Mouse (Mus musculus): ENCODE data around the gene Olfr805. TPM values are rescaled to one million over a fixed set of nuclear protein-coding genes. Genes with fewer than 3 reads are reported as not detected.

Olfr805 gene
- polyA plus RNA-seq (2015; fragmentation: Nextera tagmentation; extraction: Ambion mirVana): not detected in 2 replicates

DNA sequence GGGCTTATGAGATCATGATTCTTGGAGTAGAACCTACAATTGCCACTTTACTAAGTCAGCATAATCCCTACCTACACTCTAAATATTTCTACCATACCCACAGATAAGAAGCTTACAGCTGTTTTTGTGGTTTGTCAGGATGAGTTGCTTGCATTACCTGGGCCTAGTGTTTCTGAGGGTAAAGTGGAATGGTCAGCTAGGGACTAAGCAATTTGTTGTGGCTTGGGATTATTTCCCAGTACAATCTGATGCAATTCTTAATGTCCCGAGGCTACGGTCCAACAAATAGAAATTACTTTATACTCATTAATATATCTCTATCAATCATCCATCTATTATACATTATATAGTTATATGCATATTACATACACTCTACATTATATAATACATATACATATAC is at the start of gene Olfr805:
Gene Olfr805 (minus strand): TSS at position 101 of the 400 bp plus-strand sequence.

DNA sequence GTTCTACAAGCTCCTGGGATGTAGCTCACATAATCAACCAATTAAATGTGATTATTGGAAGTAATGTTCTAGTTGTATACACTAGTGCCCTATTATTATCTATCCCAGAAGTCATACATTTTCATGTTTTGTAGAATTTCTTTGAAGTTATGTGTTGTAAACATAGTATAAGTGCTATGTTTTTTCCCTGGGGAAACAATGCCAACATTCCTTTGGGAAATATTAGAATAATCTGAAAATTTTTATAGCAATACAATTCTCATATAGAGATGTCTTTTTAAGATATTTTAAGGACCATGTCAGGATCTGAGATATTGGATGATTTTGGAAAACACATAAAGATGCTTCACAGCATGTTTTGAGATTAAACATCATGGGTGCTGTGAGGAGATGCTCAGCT is 45.2 kb upstream of the Olfr805 start, which contains the start of gene Olfr809:
Gene Olfr809 (plus strand): TSS at position 301 of the 400 bp plus-strand sequence.

DNA sequence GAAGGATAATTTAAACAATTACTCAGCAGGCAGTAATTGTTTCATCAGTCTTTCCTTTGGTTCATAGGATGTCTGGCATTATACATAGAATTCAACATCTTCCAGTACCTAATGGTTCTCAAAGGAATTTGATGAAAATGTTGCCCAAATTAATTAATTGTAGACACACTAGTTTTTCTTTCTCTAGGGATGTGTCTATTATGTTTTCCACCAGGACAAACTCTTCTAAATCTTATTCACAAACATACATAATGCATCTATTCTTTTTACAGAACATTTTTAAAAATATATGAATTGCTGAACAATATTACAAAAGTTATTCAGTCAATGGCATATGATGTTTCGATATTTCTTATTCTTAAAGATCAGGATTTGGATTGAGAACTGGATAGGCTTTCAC is 36.0 kb upstream of the Olfr805 start, which contains the start of gene Olfr808:
Gene Olfr808 (plus strand): TSS at position 301 of the 400 bp plus-strand sequence.

DNA sequence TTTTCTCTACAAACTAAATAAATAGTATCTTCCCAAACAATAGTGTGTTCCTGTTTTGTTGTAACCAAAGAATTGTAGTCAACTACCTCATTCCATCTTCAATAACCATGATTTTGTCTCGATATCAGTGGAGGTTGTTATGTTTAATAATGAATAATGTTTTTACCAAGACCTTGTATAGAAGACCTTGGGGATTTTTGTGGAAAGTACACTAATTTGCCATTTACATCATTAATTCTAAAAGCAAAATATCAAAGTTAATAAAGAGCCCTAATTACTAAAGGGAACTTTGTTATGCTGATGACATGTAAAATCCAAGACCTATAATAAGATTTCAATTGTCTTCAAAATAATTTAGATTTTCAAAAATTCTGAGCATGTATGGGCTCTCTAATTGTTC is 28.5 kb upstream of the Olfr805 start, which contains the start of gene Olfr807:
Gene Olfr807 (minus strand): TSS at position 101 of the 400 bp plus-strand sequence.

DNA sequence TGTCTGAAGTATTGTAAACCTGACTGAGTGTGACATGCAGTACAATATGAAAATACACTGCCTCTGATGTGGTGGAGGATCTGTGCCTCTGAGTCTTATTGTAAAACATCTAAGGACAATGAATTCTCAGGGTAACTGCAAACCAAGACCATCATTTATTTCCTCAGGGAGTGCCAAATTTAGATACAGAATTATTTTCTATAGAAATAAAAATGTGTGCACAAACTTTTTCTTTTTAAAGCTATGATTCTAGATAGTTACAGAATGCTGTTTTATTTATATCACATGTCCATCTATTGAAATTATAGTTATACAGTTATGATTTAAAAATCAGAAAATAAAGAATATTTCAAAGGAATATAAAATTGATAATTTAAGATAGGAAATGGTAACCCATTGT is 12.6 kb upstream of the Olfr805 start, which contains the start of gene Olfr806:
Gene Olfr806 (minus strand): TSS at position 101 of the 400 bp plus-strand sequence.

DNA sequence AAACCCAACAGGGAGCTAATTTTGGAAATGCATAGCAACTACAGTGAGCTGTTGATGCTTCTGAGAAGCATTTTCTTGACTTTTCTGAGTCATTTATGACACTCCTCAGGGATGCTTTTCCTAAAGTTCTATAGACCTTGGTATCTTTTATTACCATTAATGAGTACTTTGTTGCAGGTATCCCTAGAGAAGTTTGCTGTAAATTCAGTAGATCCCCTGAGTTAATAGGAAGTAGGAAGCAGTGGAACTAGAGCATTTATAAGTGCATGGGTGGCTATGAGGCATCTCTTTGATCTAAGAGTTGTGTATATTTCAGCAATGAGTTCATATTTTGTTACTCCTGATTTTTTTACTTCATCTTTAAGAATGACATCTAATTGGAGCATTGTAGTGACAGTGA is 26.3 kb downstream of the Olfr805 start, which contains the start of gene Olfr804:
Gene Olfr804 (plus strand): TSS at position 301 of the 400 bp plus-strand sequence.

DNA sequence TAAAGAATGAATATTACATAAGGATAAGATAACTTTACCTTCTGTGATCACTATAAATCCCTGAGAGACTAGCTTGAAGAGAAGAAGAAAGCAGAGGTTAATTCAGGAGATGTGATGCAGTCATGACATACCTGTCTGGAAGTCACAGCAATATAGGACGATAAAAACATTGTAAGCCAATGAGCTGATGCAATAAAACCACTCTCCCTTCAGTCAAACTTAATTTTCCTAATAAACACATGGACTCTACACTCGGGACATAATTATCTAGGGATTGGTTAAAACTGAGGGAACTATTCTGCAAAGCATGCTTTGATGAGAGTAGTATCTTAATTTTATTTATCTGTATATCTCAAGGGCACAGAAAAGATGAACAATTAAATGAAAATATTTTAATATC is 35.0 kb downstream of the Olfr805 start, which contains the start of gene Olfr803:
Gene Olfr803 (minus strand): TSS at position 101 of the 400 bp plus-strand sequence.

DNA sequence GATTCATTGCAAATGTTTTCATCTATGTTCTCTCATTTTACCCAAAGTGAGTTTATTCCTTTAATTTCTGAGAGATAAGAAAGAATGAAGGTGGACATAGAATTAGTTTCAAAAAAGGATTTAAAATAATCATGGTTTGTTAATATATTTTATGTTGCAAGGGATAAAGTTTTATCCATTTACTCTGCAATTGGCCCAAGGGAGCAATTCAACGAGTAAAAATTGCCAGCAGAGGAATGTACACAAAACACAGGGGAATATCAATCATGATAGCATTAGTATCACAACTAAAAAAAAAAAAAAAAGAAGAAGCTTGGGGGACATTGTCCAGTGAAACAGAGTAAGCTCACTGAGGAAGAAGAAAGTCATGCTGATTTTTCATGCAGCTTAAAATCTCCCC is 41.1 kb downstream of the Olfr805 start, which contains the start of gene Olfr802:
Gene Olfr802 (minus strand): TSS at position 101 of the 400 bp plus-strand sequence.

DNA sequence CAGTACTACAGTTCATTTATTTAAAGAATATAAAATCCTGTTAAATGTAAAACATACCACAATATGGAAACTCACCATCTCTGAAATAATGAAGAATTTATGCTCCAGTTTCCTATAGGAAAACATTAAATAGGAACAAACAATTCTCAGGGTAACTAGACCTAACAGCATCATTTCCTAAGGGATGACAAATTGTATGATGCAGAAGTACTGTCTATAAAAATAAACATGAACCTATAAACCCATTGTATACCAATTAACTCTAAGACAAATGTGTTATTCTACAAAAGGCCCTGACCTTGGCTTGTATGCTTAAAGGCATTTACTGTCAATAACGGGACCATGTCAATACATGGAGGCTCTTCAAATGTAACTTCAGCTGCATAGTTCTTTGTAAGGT is 55.4 kb downstream of the Olfr805 start, which contains the start of gene Olfr801:
Gene Olfr801 (minus strand): TSS at position 101 of the 400 bp plus-strand sequence.

Other genes with a start within 250 kb of the Olfr805 start
- gene Olfr789, start 244.6 kb downstream of the Olfr805 start, polyA plus RNA-seq (2015; fragmentation: Nextera tagmentation; extraction: Ambion mirVana): not detected in 2 replicates
- not detected in 2 replicates for gene Olfr790, start 230.9 kb downstream of the Olfr805 start, polyA plus RNA-seq (2015; fragmentation: Nextera tagmentation; extraction: Ambion mirVana)
- not detected in 2 replicates for gene Olfr791, start 207.6 kb downstream of the Olfr805 start, polyA plus RNA-seq (2015; fragmentation: Nextera tagmentation; extraction: Ambion mirVana)
- not detected in 2 replicates for gene Olfr792, start 190.2 kb downstream of the Olfr805 start, polyA plus RNA-seq (2015; fragmentation: Nextera tagmentation; extraction: Ambion mirVana)
- gene Olfr794, start 161.7 kb downstream of the Olfr805 start, polyA plus RNA-seq (2015; fragmentation: Nextera tagmentation; extraction: Ambion mirVana): not detected in 2 replicates
- gene Olfr796, start 116.8 kb downstream of the Olfr805 start, polyA plus RNA-seq (2015; fragmentation: Nextera tagmentation; extraction: Ambion mirVana): not detected in 2 replicates
- gene Olfr798, start 101.4 kb downstream of the Olfr805 start, polyA plus RNA-seq (2015; fragmentation: Nextera tagmentation; extraction: Ambion mirVana): not detected in 2 replicates
- not detected in 2 replicates for gene Olfr799, start 91.9 kb downstream of the Olfr805 start, polyA plus RNA-seq (2015; fragmentation: Nextera tagmentation; extraction: Ambion mirVana)
- gene Olfr800, start 71.7 kb downstream of the Olfr805 start, polyA plus RNA-seq (2015; fragmentation: Nextera tagmentation; extraction: Ambion mirVana): not detected in 2 replicates
- gene Olfr801, start 55.5 kb downstream of the Olfr805 start, polyA plus RNA-seq (2015; fragmentation: Nextera tagmentation; extraction: Ambion mirVana): not detected in 2 replicates
- gene Olfr802, start 41.2 kb downstream of the Olfr805 start, polyA plus RNA-seq (2015; fragmentation: Nextera tagmentation; extraction: Ambion mirVana): 0.02 TPM in 1 of 2 replicates, not detected in the other
- not detected in 2 replicates for gene Olfr803, start 35.1 kb downstream of the Olfr805 start, polyA plus RNA-seq (2015; fragmentation: Nextera tagmentation; extraction: Ambion mirVana)
- not detected in 2 replicates for gene Olfr804, start 26.2 kb downstream of the Olfr805 start, polyA plus RNA-seq (2015; fragmentation: Nextera tagmentation; extraction: Ambion mirVana)
- not detected in 2 replicates for gene Olfr806, start 12.5 kb upstream of the Olfr805 start, polyA plus RNA-seq (2015; fragmentation: Nextera tagmentation; extraction: Ambion mirVana)
- gene Olfr807, start 28.4 kb upstream of the Olfr805 start, polyA plus RNA-seq (2015; fragmentation: Nextera tagmentation; extraction: Ambion mirVana): not detected in 2 replicates
- gene Olfr808, start 36.1 kb upstream of the Olfr805 start, polyA plus RNA-seq (2015; fragmentation: Nextera tagmentation; extraction: Ambion mirVana): not detected in 2 replicates
- not detected in 2 replicates for gene Olfr809, start 45.3 kb upstream of the Olfr805 start, polyA plus RNA-seq (2015; fragmentation: Nextera tagmentation; extraction: Ambion mirVana)
- gene Olfr810, start 65.5 kb upstream of the Olfr805 start, polyA plus RNA-seq (2015; fragmentation: Nextera tagmentation; extraction: Ambion mirVana): not detected in 2 replicates
- gene Olfr811, start 75.0 kb upstream of the Olfr805 start, polyA plus RNA-seq (2015; fragmentation: Nextera tagmentation; extraction: Ambion mirVana): not detected in 2 replicates
- gene Olfr812, start 116.7 kb upstream of the Olfr805 start, polyA plus RNA-seq (2015; fragmentation: Nextera tagmentation; extraction: Ambion mirVana): not detected in 2 replicates
- gene Olfr813, start 126.0 kb upstream of the Olfr805 start, polyA plus RNA-seq (2015; fragmentation: Nextera tagmentation; extraction: Ambion mirVana): not detected in 2 replicates
- gene Olfr814, start 150.5 kb upstream of the Olfr805 start, polyA plus RNA-seq (2015; fragmentation: Nextera tagmentation; extraction: Ambion mirVana): not detected in 2 replicates
- not detected in 2 replicates for gene Olfr815, start 176.5 kb upstream of the Olfr805 start, polyA plus RNA-seq (2015; fragmentation: Nextera tagmentation; extraction: Ambion mirVana)
- not detected in 2 replicates for gene Olfr816, start 186.2 kb upstream of the Olfr805 start, polyA plus RNA-seq (2015; fragmentation: Nextera tagmentation; extraction: Ambion mirVana)
- not detected in 2 replicates for gene Olfr818, start 219.7 kb upstream of the Olfr805 start, polyA plus RNA-seq (2015; fragmentation: Nextera tagmentation; extraction: Ambion mirVana)
- not detected in 2 replicates for gene Olfr819, start 237.9 kb upstream of the Olfr805 start, polyA plus RNA-seq (2015; fragmentation: Nextera tagmentation; extraction: Ambion mirVana)
- gene Olfr247, start 246.8 kb upstream of the Olfr805 start, polyA plus RNA-seq (2015; fragmentation: Nextera tagmentation; extraction: Ambion mirVana): not detected in 2 replicates